Mouse (Mus musculus) kidney, embryonic 16.5 days (tissue): ENCODE data around the gene Atp6v0a1. TPM values are rescaled to one million over a fixed set of nuclear protein-coding genes. Genes with fewer than 3 reads are reported as not detected.
A peak's percentile ranks its signal among the peaks of the same experiment; 100 is the strongest.

ENCODE experiments used
- ATAC-seq: fragments of 200-750 bp; cut with Nextera tagmentation; 2 replicates; pipeline ENCODE4 v1.8.0; 2017; ENCODE audit warnings: moderate TSS enrichment; ENCODE audit not compliant: low FRiP score, low TSS enrichment
- H3K27ac ChIP-seq: fragments of 300-500 bp; sonication (generic); 2 replicates; pipeline ENCODE4 v1.5.1; 2014; ENCODE audit warnings: low read length
- H3K27me3 ChIP-seq: fragments of 300-500 bp; sonication (generic); 2 replicates; pipeline ENCODE4 v1.6.1; 2014; ENCODE audit warnings: low read length, control low read depth, mixed read lengths; ENCODE audit not compliant: insufficient read depth
- H3K36me3 ChIP-seq: fragments of 300-500 bp; sonication (generic); 2 replicates; pipeline ENCODE4 v1.6.1; 2014; ENCODE audit warnings: low read length, control low read depth, mixed read lengths; ENCODE audit not compliant: insufficient read depth
- H3K4me1 ChIP-seq: fragments of 300-500 bp; sonication (generic); 2 replicates; pipeline ENCODE4 v1.6.1; 2014; ENCODE audit warnings: low read length, control low read depth, mixed read lengths; ENCODE audit not compliant: insufficient read depth
- H3K4me2 ChIP-seq: fragments of 300-500 bp; sonication (generic); replicated peaks from 2 replicates; pipeline ENCODE4 v1.6.1; 2014; ENCODE audit warnings: low read depth, low read length
- H3K4me3 ChIP-seq: fragments of 300-500 bp; sonication (generic); 2 replicates; pipeline ENCODE4 v1.5.1; 2014; ENCODE audit warnings: mild to moderate bottlenecking, low read length
- H3K9ac ChIP-seq: fragments of 300-500 bp; sonication (generic); replicated peaks from 2 replicates; pipeline ENCODE4 v1.6.1; 2014; ENCODE audit warnings: low read length
- H3K9me3 ChIP-seq: fragments of 300-500 bp; sonication (generic); 2 replicates; pipeline ENCODE4 v1.6.1; 2016; ENCODE audit warnings: low read length, control low read depth
- WGBS: fragments of 180-500 bp; shearing (Covaris S2); extraction: QIAGEN DNeasy Blood & Tissue Kit; methylation state at CpG from one replicate; pipeline ENCODE4 v1.1.7; 2014; 5-methylcytosine and 5-hydroxymethylcytosine counted together
- polyA plus RNA-seq: library from polyadenylated mRNA; unstranded; fragments of >200 nt; fragmentation: Nextera tagmentation; extraction: Ambion mirVana; gene quantifications from 2 replicates; pipeline ENCODE4 v1.2.1, GENCODE M21; 2015

Atp6v0a1 gene
- polyA plus RNA-seq, 1 experiment from 2014 or later, result 42.2 TPM

DNA sequence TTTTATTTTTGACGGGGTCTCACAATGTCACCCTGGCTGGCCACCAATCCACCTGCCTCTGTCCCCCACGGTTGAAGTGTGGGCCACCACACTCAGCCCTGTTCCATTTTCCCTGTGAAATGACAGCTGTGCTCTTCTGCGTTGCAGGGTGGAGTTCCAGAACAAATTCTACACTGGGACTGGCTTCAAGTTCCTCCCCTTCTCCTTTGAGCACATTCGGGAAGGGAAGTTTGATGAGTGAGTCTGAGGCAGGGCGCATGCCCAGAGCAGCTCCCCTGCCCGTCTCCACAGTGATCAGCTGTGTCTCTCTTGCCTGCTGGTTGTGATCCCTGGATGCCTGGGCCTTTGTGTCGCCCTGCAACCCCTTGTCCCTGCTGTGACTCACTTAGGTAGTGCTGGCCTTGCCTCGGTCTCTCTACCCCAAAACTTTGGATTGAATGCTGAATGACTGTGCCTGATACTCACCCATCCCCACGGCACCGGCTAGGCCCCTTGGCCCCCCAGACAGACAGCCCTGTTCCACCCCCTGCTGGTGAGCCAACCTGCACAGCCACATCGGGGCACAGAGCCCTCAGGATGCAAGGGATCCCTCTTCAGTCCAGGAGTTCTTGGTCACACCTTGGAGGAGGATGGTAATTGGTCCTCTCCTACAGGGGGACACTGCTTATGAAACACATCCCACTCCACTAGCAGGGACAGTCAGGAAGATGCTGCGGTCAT lies 53.1 kb downstream of the Atp6v0a1 start:
- no peak overlapping the region for H3K4me3 ChIP-seq
- 82% methylated on average over 12 of the region's 12 CpGs for whole genome bisulfite sequencing
- peak overlapping the region; percentile 93; the same call in 1 of the 2 replicates for H3K27ac ChIP-seq
- H3K36me3 ChIP-seq, result no peaks in the 10 kb centered on the region
- H3K9ac ChIP-seq, result no peak overlapping the region
- peaks cover 55% of the 10 kb centered on the region for H3K4me1 ChIP-seq
- no peaks in the 10 kb centered on the region for H3K9me3 ChIP-seq
- H3K4me2 ChIP-seq, result no peak overlapping the region
- ATAC-seq, result no peak
- no peaks in the 10 kb centered on the region for H3K27me3 ChIP-seq

DNA sequence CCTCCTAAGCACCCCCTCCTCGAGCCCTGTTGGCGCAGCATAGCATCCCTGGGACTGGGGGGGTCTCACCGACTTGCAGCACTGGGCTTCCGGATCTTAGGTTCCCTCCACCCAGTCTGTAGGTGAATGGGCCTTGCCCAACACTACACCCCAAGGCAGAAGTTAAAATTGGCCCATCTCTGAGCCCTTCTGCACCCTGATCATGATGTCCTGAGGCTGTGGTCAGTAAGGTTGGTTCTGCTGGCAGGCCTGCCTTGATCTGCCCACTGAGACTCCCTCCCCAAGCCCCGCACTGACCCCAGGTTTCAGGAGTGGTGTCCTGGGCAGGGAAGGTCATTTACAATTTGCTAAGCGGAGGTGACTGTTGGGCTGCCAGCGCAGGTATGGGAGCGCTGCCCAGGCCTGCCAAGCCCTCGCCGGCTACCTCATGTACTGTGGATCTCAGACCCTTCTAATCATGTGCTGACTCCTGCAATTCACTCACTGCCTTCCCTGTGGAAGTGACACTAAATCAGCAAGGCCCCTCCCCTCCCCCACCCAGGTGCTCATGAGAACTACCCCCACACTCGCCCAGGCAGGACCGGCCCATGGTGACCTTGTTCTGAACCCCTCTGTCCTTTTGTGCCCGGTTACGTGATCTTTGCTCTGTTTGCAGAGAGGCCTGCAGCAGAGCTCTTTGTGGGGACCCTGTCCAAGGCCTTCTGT lies 53.9 kb downstream of the Atp6v0a1 start:
- no peaks in the 10 kb centered on the region for H3K9me3 ChIP-seq
- no peaks in the 10 kb centered on the region for H3K36me3 ChIP-seq
- no peaks in the 10 kb centered on the region for H3K27me3 ChIP-seq
- H3K4me3 ChIP-seq, result no peak overlapping the region
- peaks cover 53% of the 10 kb centered on the region for H3K4me1 ChIP-seq
- peak; percentile 8; the same call in 1 of the 2 replicates for ATAC-seq
- H3K27ac ChIP-seq, result peak overlapping the region; percentile 93
- peak overlapping the region; percentile 30 for H3K9ac ChIP-seq
- H3K4me2 ChIP-seq, result no peak overlapping the region
- 59% methylated on average over 14 of the region's 14 CpGs for WGBS

DNA sequence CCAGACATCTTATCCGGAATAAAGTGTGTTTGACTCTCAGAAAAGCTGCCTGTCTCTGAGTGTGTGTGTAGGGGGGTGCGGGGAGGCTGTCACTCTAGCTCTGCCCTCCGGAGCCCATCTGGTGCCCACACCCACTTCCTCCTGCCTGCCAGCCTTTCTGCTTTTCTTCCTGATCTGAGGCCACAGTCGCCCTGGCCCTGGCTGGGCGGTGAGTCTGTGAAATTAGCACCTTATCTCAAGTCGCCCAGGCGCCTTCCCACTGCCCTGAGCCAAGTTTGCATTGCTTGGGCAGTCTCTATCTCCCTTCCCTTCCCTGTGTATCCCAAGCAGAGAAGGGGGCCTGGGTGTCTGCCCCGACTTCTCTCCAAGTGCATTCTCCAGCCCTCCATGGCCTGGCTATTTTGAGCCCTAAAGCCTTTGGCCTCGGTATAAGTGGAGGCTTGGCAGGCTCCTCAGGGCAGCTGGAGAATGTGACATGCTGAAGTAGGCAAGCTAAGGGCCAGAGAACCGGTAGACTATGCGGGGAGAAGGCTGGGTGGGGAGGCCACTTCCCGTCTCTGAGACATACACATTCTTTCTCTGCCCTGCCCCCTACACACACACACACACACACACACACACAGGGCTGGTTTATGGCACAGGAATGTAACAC lies 54.5 kb downstream of the Atp6v0a1 start:
- H3K27me3 ChIP-seq, result peaks cover 1% of the 10 kb centered on the region; the same call in 1 of the 2 replicates
- peak overlapping the region; percentile 30 for H3K9ac ChIP-seq
- H3K4me2 ChIP-seq, result no peak overlapping the region
- no peak overlapping the region for H3K4me3 ChIP-seq
- WGBS, result 19% methylated on average over 12 of the region's 12 CpGs
- ATAC-seq, result peak; percentile 62
- H3K27ac ChIP-seq, result peak overlapping the region; percentile 93
- H3K4me1 ChIP-seq, result peaks cover 46% of the 10 kb centered on the region
- no peaks in the 10 kb centered on the region for H3K9me3 ChIP-seq
- H3K36me3 ChIP-seq, result no peaks in the 10 kb centered on the region

DNA sequence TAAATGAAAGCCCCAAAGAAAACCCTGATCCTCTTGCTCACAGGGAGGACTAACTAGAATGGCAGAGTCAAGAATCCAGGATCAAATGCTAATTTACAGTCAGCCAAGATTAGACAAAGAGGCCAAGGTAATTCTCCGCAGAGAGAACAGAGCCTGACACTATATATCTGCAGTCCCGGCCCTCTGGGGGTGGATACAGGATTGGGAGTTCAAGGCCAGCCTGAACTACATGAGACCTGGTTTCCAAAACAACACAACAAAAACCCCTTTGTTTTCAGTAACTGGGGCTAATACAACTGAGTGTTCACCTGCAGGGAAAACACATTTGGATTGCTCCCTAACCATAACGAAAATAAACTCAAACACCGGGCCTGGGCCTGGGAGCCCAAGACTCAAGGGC lies 55.2 kb downstream of the Atp6v0a1 start:
- Histone ChIP-seq H3K27me3 (peaks cover 3% of the 10 kb centered on the region; the same call in 1 of the 2 replicates), H3K4me2 (no peak overlapping the region), H3K9me3 (no peaks in the 10 kb centered on the region), H3K36me3 (no peaks in the 10 kb centered on the region), H3K4me1 (peaks cover 43% of the 10 kb centered on the region), H3K9ac (no peak overlapping the region; the same call in 1 of the 2 replicates), H3K4me3 (no peak overlapping the region), H3K27ac (peak overlapping the region; percentile 93)
- ATAC-seq, result no peak
- WGBS, result 77% methylated on average over 4 of the region's 4 CpGs

DNA sequence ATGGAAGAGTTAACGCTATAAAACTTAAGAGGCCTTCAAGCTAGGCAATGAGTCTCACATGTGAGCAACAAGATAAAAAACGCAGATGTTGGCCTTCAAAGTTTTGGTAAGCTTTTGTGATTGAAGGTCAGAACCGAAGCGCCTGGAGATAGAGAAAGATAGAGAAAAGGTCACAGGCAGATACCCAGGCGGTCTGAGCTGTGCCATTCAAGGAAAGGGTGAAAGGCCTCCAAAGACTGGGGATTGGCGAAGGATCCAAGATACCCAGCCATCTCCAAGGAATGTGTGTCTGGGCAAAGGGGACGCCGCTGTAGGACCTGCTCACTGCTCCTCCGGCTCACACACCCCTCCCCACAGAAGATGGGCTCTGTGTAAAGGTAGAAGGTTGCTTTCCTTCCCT lies 55.8 kb downstream of the Atp6v0a1 start:
- Histone ChIP-seq H3K27me3 (peaks cover 3% of the 10 kb centered on the region; the same call in 1 of the 2 replicates), H3K9me3 (no peaks in the 10 kb centered on the region), H3K4me2 (no peak overlapping the region), H3K27ac (no peak overlapping the region), H3K4me1 (peaks cover 40% of the 10 kb centered on the region), H3K9ac (no peak overlapping the region), H3K4me3 (no peak overlapping the region), H3K36me3 (no peaks in the 10 kb centered on the region)
- ATAC-seq, result no peak
- WGBS, result 92% methylated on average over 9 of the region's 9 CpGs

DNA sequence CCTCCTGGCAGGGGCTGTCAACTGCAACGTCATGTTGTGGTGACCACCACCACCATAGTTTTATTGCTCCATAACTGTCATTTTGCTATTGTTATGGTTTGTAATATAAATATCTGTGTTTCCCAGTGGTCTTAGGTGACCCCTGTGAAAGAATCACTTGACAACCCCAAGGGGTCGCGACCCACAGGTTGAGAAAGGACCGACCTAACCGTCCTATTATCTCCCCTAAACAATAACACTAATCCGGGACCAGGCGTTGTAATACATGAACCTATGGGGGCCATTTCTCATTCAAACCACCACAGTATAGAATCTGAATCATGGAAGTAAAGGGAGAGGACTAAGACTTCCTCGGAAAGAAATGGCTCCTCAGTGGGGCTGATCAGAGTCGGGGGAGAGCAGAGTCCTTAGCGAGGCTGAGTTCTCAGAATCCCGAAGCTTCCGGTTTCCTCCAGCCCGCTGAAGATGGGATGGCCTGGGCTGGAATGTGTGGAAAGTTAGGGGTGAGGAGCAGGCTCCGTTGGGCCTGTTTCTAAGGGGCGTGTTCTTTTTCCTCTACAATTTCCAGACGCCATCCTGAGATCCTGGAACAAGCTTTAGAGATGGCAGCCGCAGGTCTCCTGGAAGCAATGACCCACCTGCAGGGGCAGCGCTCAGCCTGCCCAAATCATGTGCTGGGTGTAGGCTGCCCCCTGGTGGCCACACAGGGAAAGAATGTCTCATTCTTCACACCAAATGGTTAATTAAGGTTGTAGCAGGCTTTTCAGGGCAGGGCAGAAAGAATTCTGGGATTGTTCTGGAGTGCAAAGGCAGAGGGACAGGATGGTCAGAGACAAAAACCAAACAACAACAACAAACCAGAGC lies 57.5 kb downstream of the Atp6v0a1 start:
- H3K27me3 ChIP-seq, result peaks cover 3% of the 10 kb centered on the region; the same call in 1 of the 2 replicates
- peak overlapping the region; percentile 51 for H3K9ac ChIP-seq
- H3K27ac ChIP-seq, result no peak overlapping the region
- ATAC-seq, result no peak
- H3K36me3 ChIP-seq, result no peaks in the 10 kb centered on the region
- WGBS, result 27% methylated on average over 18 of the region's 18 CpGs
- peak overlapping the region; percentile 60 for H3K4me2 ChIP-seq
- H3K4me3 ChIP-seq, result peak overlapping the region; percentile 27
- no peaks in the 10 kb centered on the region for H3K9me3 ChIP-seq
- peaks cover 40% of the 10 kb centered on the region for H3K4me1 ChIP-seq

DNA sequence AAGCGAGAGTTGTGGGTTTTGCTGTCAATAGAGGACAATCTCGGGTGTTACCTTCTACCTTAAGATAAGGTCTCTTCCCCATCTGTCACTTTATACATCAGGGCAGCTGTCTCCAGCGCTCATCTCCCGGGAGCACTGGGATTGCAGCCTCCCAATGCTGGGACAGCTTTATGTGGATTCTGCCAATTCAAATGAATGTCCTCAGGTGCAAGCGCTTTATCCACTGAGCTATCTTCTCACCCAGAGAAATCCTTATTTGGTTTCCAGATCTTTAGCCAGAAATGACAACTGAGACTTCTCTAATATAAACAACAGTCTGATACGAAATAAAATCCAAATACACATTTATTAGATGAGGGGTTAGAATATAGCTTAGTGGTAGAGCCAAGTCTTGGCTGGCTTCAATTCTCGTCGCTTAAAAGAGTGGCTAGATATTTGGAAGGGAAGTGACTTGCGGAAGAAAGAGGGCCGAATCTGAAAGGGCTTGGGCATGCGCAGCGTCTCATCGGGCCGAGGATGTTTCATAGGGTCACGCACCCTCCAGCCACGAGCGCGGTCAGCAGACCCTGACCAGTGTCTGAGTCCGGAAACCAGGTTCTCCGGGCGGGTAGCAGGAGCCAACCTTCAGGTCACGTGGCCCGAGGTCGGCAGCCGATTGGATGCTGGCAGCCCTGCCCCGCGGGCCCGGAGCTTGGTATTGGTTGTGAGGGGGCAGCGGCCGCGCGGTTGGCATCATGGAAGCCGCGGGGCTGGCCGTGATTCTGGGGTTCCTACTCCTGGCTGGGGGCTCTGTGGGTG lies 60.3 kb downstream of the Atp6v0a1 start, which contains the start of gene Naglu:
TSS of gene Naglu (plus strand) at position 622 of the 798 bp plus-strand sequence.
- peak within 1 kb of the TSS; percentile 80 for H3K4me2 ChIP-seq
- H3K36me3 ChIP-seq, result no peaks in the 10 kb centered on the region
- H3K27ac ChIP-seq, result no peak within 1 kb of the TSS
- peak within 1 kb of the TSS; percentile 64 for H3K4me3 ChIP-seq
- H3K27me3 ChIP-seq, result peaks cover 3% of the 10 kb centered on the region; the same call in 1 of the 2 replicates
- ATAC-seq, result peak; percentile 89
- peak within 1 kb of the TSS; percentile 67 for H3K9ac ChIP-seq
- H3K4me1 ChIP-seq, result peaks cover 19% of the 10 kb centered on the region
- no peaks in the 10 kb centered on the region for H3K9me3 ChIP-seq
- 5% methylated on average over 35 of the region's 35 CpGs for WGBS

DNA sequence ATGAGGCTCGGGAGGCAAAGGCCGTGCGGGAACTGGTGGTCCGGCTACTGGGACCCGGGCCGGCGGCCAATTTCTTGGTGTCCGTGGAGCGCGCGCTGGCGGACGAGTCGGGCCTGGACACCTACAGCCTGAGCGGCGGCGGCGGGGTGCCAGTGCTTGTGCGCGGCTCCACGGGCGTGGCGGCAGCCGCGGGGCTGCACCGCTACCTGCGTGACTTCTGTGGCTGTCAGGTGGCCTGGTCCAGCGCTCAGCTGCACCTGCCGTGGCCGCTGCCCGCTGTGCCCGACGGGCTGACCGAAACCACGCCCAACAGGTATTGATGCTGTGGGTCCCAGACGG lies 60.9 kb downstream of the Atp6v0a1 start:
- 0% methylated on average over 36 of the region's 36 CpGs for WGBS

More for the DNA sequence above, 60.9 kb downstream of the Atp6v0a1 start:
- peaks cover 3% of the 10 kb centered on the region; the same call in 1 of the 2 replicates for H3K27me3 ChIP-seq
- H3K9me3 ChIP-seq, result no peaks in the 10 kb centered on the region
- peaks cover 18% of the 10 kb centered on the region for H3K4me1 ChIP-seq
- H3K4me2 ChIP-seq, result peak overlapping the region; percentile 80
- no peaks in the 10 kb centered on the region for H3K36me3 ChIP-seq
- H3K4me3 ChIP-seq, result peak overlapping the region; percentile 64
- peak overlapping the region; percentile 67 for H3K9ac ChIP-seq
- no peak overlapping the region for H3K27ac ChIP-seq
- peak; percentile 64 for ATAC-seq
